Mouse (Mus musculus) ES-E14 (cell line): ENCODE results near the gene Fndc5. TPM values are rescaled to one million over a fixed set of nuclear protein-coding genes. Genes with fewer than 3 reads are reported as not detected.

Experiments
- DNase-seq: peaks from one replicate; pipeline ENCODE4 v3.0.0-alpha.2; 2013; ENCODE audit warnings: low read depth, low spot score
- H3K27ac ChIP-seq: 2 replicates; pipeline ENCODE4 v1.5.1; 2012; ENCODE audit warnings: low read depth, mild to moderate bottlenecking, low read length, moderate library complexity, mixed read lengths; ENCODE audit not compliant: poor library complexity, insufficient read depth, severe bottlenecking
- H3K36me3 ChIP-seq: 2 replicates; pipeline ENCODE4 v1.6.1; 2012; ENCODE audit warnings: mild to moderate bottlenecking, low read length, moderate library complexity, mixed read lengths; ENCODE audit not compliant: control insufficient read depth, poor library complexity, insufficient read depth, severe bottlenecking
- H3K4me1 ChIP-seq, 2 experiments: fragments of 150-350 bp in 1 of 2; sonication (generic) in 1 of 2; 2 replicates each; pipeline ENCODE4 v1.6.1; 2012; ENCODE audit warnings: low read length in 2 of 2, mild to moderate bottlenecking in 1 of 2, mixed read lengths in 1 of 2; ENCODE audit not compliant: control insufficient read depth in 2 of 2, insufficient read depth in 2 of 2, poor library complexity in 1 of 2
- H3K4me3 ChIP-seq, 2 experiments: fragments of 150-350 bp in 1 of 2; sonication (generic) in 1 of 2; 2 replicates each; pipeline ENCODE4 v1.5.1; 2012; ENCODE audit warnings: low read length in 2 of 2, low read depth in 1 of 2, mild to moderate bottlenecking in 1 of 2, mixed read lengths in 1 of 2; ENCODE audit not compliant: insufficient read depth in 1 of 2, poor library complexity in 1 of 2, severe bottlenecking in 1 of 2
- H3K9ac ChIP-seq: 2 replicates; pipeline ENCODE4 v1.6.1; 2012; ENCODE audit warnings: low read depth, mild to moderate bottlenecking, low read length, mixed read lengths; ENCODE audit not compliant: poor library complexity, insufficient read depth, severe bottlenecking
- H3K9me3 ChIP-seq: fragments of 150-350 bp; sonication (generic); 2 replicates; pipeline ENCODE4 v1.6.1; 2012; ENCODE audit warnings: low read depth, mild to moderate bottlenecking, low read length; ENCODE audit not compliant: control insufficient read depth, insufficient read depth
- CHD2 ChIP-seq: IDR thresholded peaks from 2 replicates; pipeline ENCODE4 v1.6.1; 2014; ENCODE audit warnings: mild to moderate bottlenecking, low read depth, low read length, inconsistent platforms
- HCFC1 ChIP-seq: IDR thresholded peaks from 2 replicates; pipeline ENCODE4 v1.6.1; 2012; ENCODE audit warnings: low read length, inconsistent platforms, borderline replicate concordance; ENCODE audit not compliant: insufficient read depth
- MAFK ChIP-seq: IDR thresholded peaks from 2 replicates; pipeline ENCODE4 v1.6.1; 2014; ENCODE audit warnings: mild to moderate bottlenecking, low read depth, low read length, inconsistent platforms; ENCODE audit not compliant: insufficient read depth
- ZC3H11A ChIP-seq: IDR thresholded peaks from 2 replicates; pipeline ENCODE4 v1.6.1; 2012; ENCODE audit warnings: low read depth, mild to moderate bottlenecking, inconsistent platforms, low read length, borderline replicate concordance
- ZNF384 ChIP-seq: IDR thresholded peaks from 2 replicates; pipeline ENCODE4 v1.6.1; 2012; ENCODE audit warnings: low read depth, low read length, inconsistent platforms
- in situ Hi-C, 2 experiments: fragments of 600-800 bp; cut with MboI; formaldehyde crosslinking; loops; one replicate each; pipeline ENCODE4 v1.15.1; 2025; ENCODE audit warnings: low sequenced_read_pairs in 2 of 2, inconsistent platforms in 1 of 2; ENCODE audit not compliant: unreplicated experiment in 2 of 2
- total RNA-seq: library from RNA; depleted of rRNA; stranded (reverse); fragments of 300-350 nt; gene quantifications from 2 replicates; pipeline ENCODE4 v1.2.3, GENCODE M21; 2012

Gene Fndc5
- total RNA-seq, 1 experiment: 1.2 TPM

DNA sequence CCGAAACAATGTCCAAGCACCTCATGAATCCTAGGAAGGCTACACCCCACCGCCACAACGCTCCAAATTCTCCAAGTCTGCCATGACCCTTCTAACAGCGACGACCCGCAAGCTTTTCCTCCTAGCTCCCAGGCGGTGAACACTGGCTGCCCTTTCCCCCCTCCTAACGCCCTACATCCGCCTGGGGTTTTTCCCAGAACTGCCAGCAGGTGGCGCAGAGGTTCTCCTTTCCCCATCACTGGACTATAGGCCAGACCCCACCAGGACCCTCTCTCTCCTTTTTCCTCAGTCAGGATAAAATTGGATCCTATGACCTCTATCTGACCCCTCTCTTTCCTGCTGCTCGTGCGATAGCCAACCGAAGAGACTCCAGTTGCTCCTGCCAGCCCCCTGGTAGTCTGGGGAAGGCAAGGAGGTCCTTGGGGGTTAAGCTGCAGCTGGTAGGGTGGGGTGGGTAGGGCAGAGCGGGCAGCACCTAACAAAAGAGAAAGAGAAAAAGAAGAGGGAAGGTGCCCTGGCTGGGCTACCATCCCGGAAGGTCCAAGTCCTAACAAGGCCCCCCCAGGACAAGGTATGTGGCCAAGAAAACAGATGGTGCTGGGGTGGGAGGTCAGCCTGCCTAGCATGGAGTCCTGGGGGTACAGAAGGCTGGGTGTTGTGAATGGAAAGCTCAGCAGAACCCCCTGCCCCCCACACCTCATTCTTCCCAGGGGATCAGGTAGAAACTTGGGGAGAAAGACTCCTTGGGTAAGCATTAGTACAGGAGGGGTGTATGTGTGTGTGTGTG is 1.8 kb upstream of the Fndc5 start:
- Histone ChIP-seq H3K4me1 (peaks cover 0 to 7% of the 10 kb centered on the region in 2 experiments; a peak in 3 of 4 replicates), H3K4me3 (no peak overlapping the region), H3K9ac (peak overlapping the region; percentile 41; the same call in 1 of the 2 replicates), H3K36me3 (no peaks in the 10 kb centered on the region), H3K27ac (no peak overlapping the region), H3K9me3 (no peaks in the 10 kb centered on the region)
- DNase-seq: peak; percentile 83
- in situ Hi-C loops: no loop called here
- TF ChIP-seq HCFC1 (no peak), ZC3H11A (no peak), ZNF384 (no peak), MAFK (no peak), CHD2 (no peak)

DNA sequence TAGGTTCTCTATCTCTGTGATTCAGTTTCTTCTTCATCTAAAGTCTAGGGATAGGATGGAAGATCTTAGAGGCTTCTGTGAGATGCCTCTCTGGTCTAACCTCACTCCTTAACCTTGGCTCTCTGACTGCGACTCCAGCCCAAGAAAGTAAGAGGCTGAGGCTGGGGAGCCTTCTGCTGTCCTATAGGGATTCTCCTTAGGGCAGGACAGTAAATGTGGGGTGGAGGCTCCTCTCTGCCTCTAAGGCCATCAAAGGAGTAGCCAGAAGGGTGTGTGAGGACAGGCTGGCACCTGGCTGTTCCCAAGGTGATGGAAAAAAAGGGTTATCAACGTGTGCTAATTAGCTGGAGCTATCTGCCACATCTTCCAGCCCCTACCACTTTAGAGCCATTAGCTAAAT is 1.2 kb upstream of the Fndc5 start:
- H3K9ac ChIP-seq: no peak overlapping the region
- no peak overlapping the region for H3K4me3 ChIP-seq
- no peaks in the 10 kb centered on the region for H3K9me3 ChIP-seq
- H3K4me1 ChIP-seq: peaks cover 0 to 3% of the 10 kb centered on the region in 2 experiments; a peak in 2 of 4 replicates
- DNase-seq: no peak
- no peak for TF ChIP-seq HCFC1
- no peak for TF ChIP-seq CHD2
- no peak for TF ChIP-seq ZNF384
- TF ChIP-seq MAFK: no peak
- no peak for TF ChIP-seq ZC3H11A
- no peak overlapping the region for H3K27ac ChIP-seq
- no peaks in the 10 kb centered on the region for H3K36me3 ChIP-seq
- in situ Hi-C loops: no loop called here

DNA sequence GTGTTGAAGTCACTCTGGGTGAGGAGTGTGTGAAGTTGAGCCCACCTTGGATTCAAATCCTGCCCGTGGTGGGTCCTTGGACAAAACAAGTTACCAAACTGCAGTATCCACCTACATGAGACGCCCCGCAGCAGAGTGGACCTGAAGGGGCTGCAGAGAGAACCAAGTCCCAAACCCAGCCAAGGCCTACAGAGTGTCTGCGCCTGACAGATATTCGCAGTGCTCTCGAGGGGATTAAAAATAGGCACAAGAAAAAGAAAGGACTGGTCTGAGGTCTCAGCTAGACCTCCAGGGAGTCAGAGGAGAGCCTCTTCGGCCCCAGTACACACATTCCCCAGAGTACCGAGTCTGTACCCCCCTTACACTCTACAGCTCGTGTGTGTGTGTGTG is 615 bp upstream of the Fndc5 start:
- Histone ChIP-seq H3K9me3 (no peaks in the 10 kb centered on the region), H3K27ac (no peak overlapping the region), H3K4me3 (peak overlapping the region; percentile 64 to 80; a peak in 2 of 4 replicates), H3K36me3 (no peaks in the 10 kb centered on the region), H3K9ac (no peak overlapping the region), H3K4me1 (peaks cover 0 to 3% of the 10 kb centered on the region in 2 experiments; a peak in 2 of 4 replicates)
- no peak for TF ChIP-seq HCFC1
- TF ChIP-seq ZC3H11A: no peak
- no peak for TF ChIP-seq CHD2
- no peak for TF ChIP-seq MAFK
- no peak for TF ChIP-seq ZNF384
- no peak for DNase-seq
- in situ Hi-C loops: no loop called here

DNA sequence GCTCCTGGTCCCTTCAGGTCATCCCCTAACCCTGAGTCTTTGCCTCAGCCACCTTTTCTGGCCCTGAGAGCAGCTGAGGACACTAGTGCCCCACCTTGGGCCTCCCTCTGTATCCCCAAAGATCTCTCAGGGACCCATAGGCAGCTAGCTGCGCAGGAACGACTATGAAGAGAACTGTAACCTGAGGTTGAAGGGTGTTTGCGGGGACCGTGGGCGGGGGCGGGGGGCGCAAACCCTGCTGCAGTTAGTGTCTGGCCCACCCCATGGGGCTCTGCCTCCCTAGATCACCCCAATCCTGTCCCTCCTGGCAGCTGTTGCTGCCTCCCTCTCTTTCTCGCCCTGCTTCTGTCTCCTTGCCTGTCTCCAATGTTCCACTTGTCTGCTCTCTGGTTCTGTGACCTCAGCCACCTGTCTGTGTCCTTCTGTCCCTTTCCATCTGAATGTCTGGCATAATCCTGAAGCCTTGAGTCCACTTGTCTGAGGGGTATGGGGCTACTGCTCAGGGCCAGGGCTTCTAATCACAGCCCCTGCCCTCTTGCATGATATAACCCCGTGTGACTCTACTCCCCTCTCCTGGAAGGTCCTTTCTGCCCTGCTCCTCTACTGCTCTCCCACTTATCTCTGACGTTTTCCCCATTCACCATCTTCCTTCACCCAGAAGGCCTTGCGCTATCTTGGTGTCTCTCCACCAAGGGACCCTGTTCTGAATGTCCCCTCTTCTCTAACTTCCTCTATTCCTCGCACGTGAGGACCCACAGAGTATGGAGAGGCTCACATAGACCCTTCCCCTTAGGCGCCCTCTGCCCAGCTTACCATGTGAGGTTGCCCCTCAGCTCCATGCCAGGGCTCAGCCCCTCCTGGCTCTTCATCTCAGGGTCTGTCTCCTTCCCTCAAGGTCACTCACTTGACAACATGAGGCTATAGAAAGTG is 858 bp downstream of the Fndc5 start:
- DNase-seq: no peak
- Histone ChIP-seq H3K27ac (no peak overlapping the region), H3K4me3 (peak overlapping the region; percentile 69 to 80; a peak in 3 of 4 replicates), H3K4me1 (peaks cover 0 to 3% of the 10 kb centered on the region in 2 experiments; a peak in 2 of 4 replicates), H3K36me3 (no peaks in the 10 kb centered on the region), H3K9me3 (no peaks in the 10 kb centered on the region), H3K9ac (no peak overlapping the region)
- in situ Hi-C loops: no loop called here
- no peak for TF ChIP-seq CHD2
- no peak for TF ChIP-seq HCFC1
- no peak for TF ChIP-seq ZNF384
- no peak for TF ChIP-seq ZC3H11A
- TF ChIP-seq MAFK: no peak
